Mouse (Mus musculus) stomach, postnatal 0 days (tissue): ENCODE data around the gene Txk. TPM values are rescaled to one million over a fixed set of nuclear protein-coding genes. Genes with fewer than 3 reads are reported as not detected.

Experiments
- ATAC-seq: fragments of 200-750 bp; cut with Nextera tagmentation; 2 replicates; pipeline ENCODE4 v1.8.0; 2017; ENCODE audit not compliant: low FRiP score, low TSS enrichment
- DNase-seq: peaks from one replicate; pipeline ENCODE4 v3.0.0-alpha.2; 2016; ENCODE audit warnings: low spot score
- H3K27ac ChIP-seq: fragments of 300-500 bp; sonication (generic); replicated peaks from 2 replicates; pipeline ENCODE4 v1.5.1; 2014; ENCODE audit warnings: mild to moderate bottlenecking, control low read depth
- H3K27me3 ChIP-seq: fragments of 300-500 bp; sonication (generic); 2 replicates; pipeline ENCODE4 v1.6.1; 2014; ENCODE audit warnings: low read length; ENCODE audit not compliant: control insufficient read depth, insufficient read depth
- H3K36me3 ChIP-seq: fragments of 300-500 bp; sonication (generic); 2 replicates; pipeline ENCODE4 v1.6.1; 2014; ENCODE audit warnings: low read length, mixed read lengths; ENCODE audit not compliant: control insufficient read depth, insufficient read depth
- H3K4me1 ChIP-seq: fragments of 300-500 bp; sonication (generic); replicated peaks from 2 replicates; pipeline ENCODE4 v1.6.1; 2014; ENCODE audit warnings: antibody characterized with exemption; ENCODE audit not compliant: control insufficient read depth, insufficient read depth
- H3K4me2 ChIP-seq: fragments of 300-500 bp; sonication (generic); replicated peaks from 2 replicates; pipeline ENCODE4 v1.6.1; 2014; ENCODE audit warnings: low read depth, mild to moderate bottlenecking, control low read depth, moderate library complexity
- H3K4me3 ChIP-seq: fragments of 300-500 bp; sonication (generic); 2 replicates; pipeline ENCODE4 v1.5.1; 2014; ENCODE audit warnings: low read depth, low read length, control low read depth
- H3K9ac ChIP-seq: fragments of 300-500 bp; sonication (generic); 2 replicates; pipeline ENCODE4 v1.6.1; 2014; ENCODE audit warnings: mild to moderate bottlenecking, low read length, control low read depth, mixed read lengths
- H3K9me3 ChIP-seq: fragments of 300-500 bp; sonication (generic); 2 replicates; pipeline ENCODE4 v1.6.1; 2016; ENCODE audit warnings: low read length; ENCODE audit not compliant: control insufficient read depth
- CTCF ChIP-seq: IDR thresholded peaks from 2 replicates; pipeline ENCODE4 v1.5.1; 2016; ENCODE audit warnings: antibody characterized with exemption, low read depth, mild to moderate bottlenecking, moderate library complexity
- EP300 ChIP-seq: optimal IDR thresholded peaks from 2 replicates; pipeline ENCODE3; 2016; ENCODE audit warnings: antibody characterized with exemption
- WGBS: fragments of 180-500 bp; shearing (Covaris S2); extraction: QIAGEN DNeasy Blood & Tissue Kit; methylation state at CpG from one replicate; pipeline ENCODE4 v1.1.7; 2014; 5-methylcytosine and 5-hydroxymethylcytosine counted together
- polyA plus RNA-seq: library from polyadenylated mRNA; unstranded; fragments of >200 nt; fragmentation: Nextera tagmentation; extraction: Ambion mirVana; gene quantifications from 2 replicates; pipeline ENCODE4 v1.2.1, GENCODE M21; 2015

Txk gene
- polyA plus RNA-seq, 1 experiment from 2014 or later, result 0.16 TPM

DNA sequence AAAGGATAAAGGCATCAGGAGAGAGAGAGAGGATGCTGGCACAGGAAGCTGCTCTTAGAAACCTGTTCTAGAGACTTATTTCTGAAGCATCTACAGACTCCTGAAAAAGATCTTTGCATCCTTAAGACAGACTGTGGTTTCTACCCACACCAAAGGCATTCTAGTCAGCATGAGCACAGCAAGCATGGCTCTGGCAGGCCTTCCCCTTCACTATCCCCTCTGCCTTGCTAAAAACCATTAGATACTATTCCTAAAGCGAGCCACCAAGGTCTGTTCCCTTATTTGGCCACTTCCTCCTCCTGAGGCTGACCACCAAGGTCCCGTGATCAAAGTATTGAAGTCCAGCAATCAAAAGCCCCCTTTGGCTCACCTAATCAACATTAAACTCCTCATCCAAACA is 23.6 kb upstream of the Txk start:
- ATAC-seq (no peak), DNase-seq (no peak)
- Histone ChIP-seq H3K4me2 (no peak overlapping the region), H3K27me3 (no peaks in the 10 kb centered on the region), H3K9ac (no peak overlapping the region), H3K4me1 (no peaks in the 10 kb centered on the region), H3K9me3 (no peaks in the 10 kb centered on the region), H3K36me3 (no peaks in the 10 kb centered on the region), H3K27ac (no peak overlapping the region), H3K4me3 (no peak overlapping the region)
- TF ChIP-seq CTCF (no peak), EP300 (no peak)
- WGBS, result 86% methylated on average over 2 of the region's 2 CpGs

- Histone ChIP-seq H3K27ac (no peak overlapping the region), H3K4me3 (no peak overlapping the region), H3K4me1 (no peaks in the 10 kb centered on the region), H3K36me3 (no peaks in the 10 kb centered on the region), H3K9me3 (no peaks in the 10 kb centered on the region), H3K9ac (no peak overlapping the region), H3K27me3 (no peaks in the 10 kb centered on the region), H3K4me2 (no peak overlapping the region)
- DNase-seq (no peak), ATAC-seq (no peak)
- 42% methylated on average over 6 of the region's 6 CpGs for WGBS
- TF ChIP-seq CTCF (no peak), EP300 (no peak)
These were observed 17.3 kb upstream of the Txk start for GRCm38 (mm10) chr5:72769841-72770240.

DNA sequence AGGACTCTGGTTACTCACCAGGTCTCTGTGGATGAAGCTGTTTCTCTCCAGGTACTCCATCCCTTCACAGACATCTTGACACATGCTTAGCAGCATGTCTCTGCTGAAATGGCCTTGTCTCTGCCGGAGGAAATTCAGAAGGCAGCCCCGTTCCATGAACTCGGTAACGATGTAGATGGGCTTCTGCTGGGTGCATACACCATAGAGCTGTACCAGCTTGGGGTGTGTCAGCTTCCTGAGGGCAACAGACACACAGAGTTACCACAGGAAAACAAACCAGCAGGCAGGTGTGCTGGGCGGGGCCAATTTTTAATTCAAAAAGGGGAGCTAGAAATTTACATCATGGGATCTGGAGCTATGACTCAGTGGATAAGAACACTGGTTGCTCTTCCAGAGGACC is 11.0 kb upstream of the Txk start:
- H3K9me3 ChIP-seq, result no peaks in the 10 kb centered on the region
- no peaks in the 10 kb centered on the region for H3K27me3 ChIP-seq
- DNase-seq (no peak), ATAC-seq (no peak)
- no peaks in the 10 kb centered on the region for H3K4me1 ChIP-seq
- no peak overlapping the region for H3K27ac ChIP-seq
- H3K9ac ChIP-seq, result no peak overlapping the region
- no peak for TF ChIP-seq CTCF
- TF ChIP-seq EP300, result no peak
- no peaks in the 10 kb centered on the region for H3K36me3 ChIP-seq
- H3K4me2 ChIP-seq, result no peak overlapping the region
- WGBS, result 81% methylated on average over 5 of the region's 5 CpGs
- H3K4me3 ChIP-seq, result no peak overlapping the region

DNA sequence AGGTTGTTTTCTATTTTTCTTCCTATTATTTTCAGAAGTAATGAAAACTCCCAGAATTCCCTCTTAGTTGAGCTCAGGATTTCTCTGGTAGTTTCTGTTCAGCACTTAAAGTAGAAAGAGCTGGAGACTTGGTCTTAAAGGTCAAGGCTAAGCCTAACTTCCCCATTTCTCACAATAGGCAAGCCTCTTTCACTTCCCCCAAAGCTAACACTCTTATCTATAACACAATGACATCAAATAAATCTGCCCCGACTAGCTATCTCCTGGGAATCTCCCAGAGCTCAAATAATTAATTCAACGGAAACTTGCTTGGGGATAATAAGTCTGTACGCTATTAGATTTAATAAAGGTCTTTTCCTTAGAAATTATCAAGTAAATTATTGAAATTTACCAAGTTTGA is 10.4 kb upstream of the Txk start:
- no peak overlapping the region for H3K4me2 ChIP-seq
- no peak overlapping the region for H3K27ac ChIP-seq
- no peaks in the 10 kb centered on the region for H3K36me3 ChIP-seq
- no peak for TF ChIP-seq EP300
- TF ChIP-seq CTCF, result no peak
- ATAC-seq (no peak), DNase-seq (no peak)
- H3K9ac ChIP-seq, result no peak overlapping the region
- WGBS, result 39% methylated on average over 3 of the region's 3 CpGs
- no peaks in the 10 kb centered on the region for H3K4me1 ChIP-seq
- H3K4me3 ChIP-seq, result no peak overlapping the region
- no peaks in the 10 kb centered on the region for H3K9me3 ChIP-seq
- no peaks in the 10 kb centered on the region for H3K27me3 ChIP-seq

DNA sequence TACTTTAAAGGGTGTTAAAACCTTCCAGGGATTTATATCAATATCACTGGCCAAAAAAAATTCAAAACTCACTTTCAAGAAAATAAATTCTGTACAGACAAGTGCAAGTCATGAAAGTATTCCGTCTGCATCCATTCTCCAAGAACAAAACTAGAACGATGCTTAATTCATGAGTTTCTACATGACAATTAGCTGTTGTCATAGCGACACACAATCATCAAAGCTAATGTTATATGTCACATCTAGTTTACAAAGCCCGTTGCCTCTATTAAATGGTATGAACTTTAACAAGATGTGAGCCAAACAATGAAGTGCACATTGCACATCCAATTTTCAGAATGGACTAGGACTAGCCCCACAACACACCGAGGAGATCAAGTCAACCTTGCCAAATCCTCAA is 9.2 kb upstream of the Txk start:
- WGBS, result 85% methylated on average over 5 of the region's 5 CpGs
- ATAC-seq, result no peak
- H3K4me1 ChIP-seq, result no peaks in the 10 kb centered on the region
- DNase-seq, result no peak
- no peaks in the 10 kb centered on the region for H3K36me3 ChIP-seq
- H3K4me2 ChIP-seq, result no peak overlapping the region
- H3K27me3 ChIP-seq, result no peaks in the 10 kb centered on the region
- TF ChIP-seq CTCF, result no peak
- TF ChIP-seq EP300, result no peak
- no peak overlapping the region for H3K4me3 ChIP-seq
- H3K9me3 ChIP-seq, result no peaks in the 10 kb centered on the region
- no peak overlapping the region for H3K9ac ChIP-seq
- no peak overlapping the region for H3K27ac ChIP-seq

- Histone ChIP-seq H3K36me3 (no peaks in the 10 kb centered on the region), H3K27ac (no peak overlapping the region), H3K4me3 (no peak overlapping the region), H3K27me3 (no peaks in the 10 kb centered on the region), H3K9ac (no peak overlapping the region), H3K4me1 (no peaks in the 10 kb centered on the region), H3K9me3 (no peaks in the 10 kb centered on the region), H3K4me2 (no peak overlapping the region)
- DNase-seq (peak; percentile 38), ATAC-seq (peak; percentile 82)
- 39% methylated on average over 5 of the region's 5 CpGs for WGBS
- TF ChIP-seq EP300 (no peak), CTCF (no peak)
These were observed 8.7 kb upstream of the Txk start for GRCm38 (mm10) chr5:72761237-72761636.
